Mouse (Mus musculus) kidney, postnatal 25 days (tissue): ENCODE data around the gene Aff2.

ENCODE experiments used
- DNase-seq, 2 experiments: peaks; one replicate each; pipeline ENCODE4 v3.0.0; 2021; ENCODE audit warnings: mixed read lengths in 2 of 2

Gene Aff2

GRCm38 (mm10) chrX:69360238-69361054 lies at the start of gene Aff2:
TSS of gene Aff2 (plus strand) at chrX:69360294.
- DNase-seq: peak; percentile 17 to 45

- DNase-seq: no peak
These were observed 22.8 kb upstream of the Aff2 start for GRCm38 (mm10) chrX:69337296-69337695.

GRCm38 (mm10) chrX:69355621-69356020 lies 4.5 kb upstream of the Aff2 start:
- no peak for DNase-seq

- DNase-seq: no peak
These were observed 734 bp upstream of the Aff2 start for GRCm38 (mm10) chrX:69359360-69359759.

GRCm38 (mm10) chrX:69359885-69360237 lies 233 bp upstream of the Aff2 start:
- DNase-seq: no peak

GRCm38 (mm10) chrX:69361055-69361558 lies 1.0 kb downstream of the Aff2 start:
- DNase-seq: no peak

GRCm38 (mm10) chrX:69364198-69364597 lies 4.1 kb downstream of the Aff2 start:
- peak in 1 of 2 experiments; percentile 32 for DNase-seq

GRCm38 (mm10) chrX:69373341-69373740 lies 13.2 kb downstream of the Aff2 start:
- DNase-seq: no peak

- peak in 1 of 2 experiments; percentile 24 for DNase-seq
These were observed 29.6 kb downstream of the Aff2 start for GRCm38 (mm10) chrX:69389738-69390137.

GRCm38 (mm10) chrX:69415043-69415442 lies 54.9 kb downstream of the Aff2 start:
- no peak for DNase-seq

GRCm38 (mm10) chrX:69438422-69438821 lies 78.3 kb downstream of the Aff2 start:
- DNase-seq: no peak

GRCm38 (mm10) chrX:69441937-69442336 lies 81.8 kb downstream of the Aff2 start:
- DNase-seq: no peak

- DNase-seq: no peak
These were observed 100.8 kb downstream of the Aff2 start for GRCm38 (mm10) chrX:69460896-69461295.

GRCm38 (mm10) chrX:69502061-69502460 lies 142.0 kb downstream of the Aff2 start:
- no peak for DNase-seq

- no peak for DNase-seq
These were observed 158.0 kb downstream of the Aff2 start for GRCm38 (mm10) chrX:69518040-69518575.

GRCm38 (mm10) chrX:69540811-69541210 lies 180.7 kb downstream of the Aff2 start:
- no peak for DNase-seq

GRCm38 (mm10) chrX:69579903-69580459 lies 219.9 kb downstream of the Aff2 start:
- DNase-seq: no peak

- no peak for DNase-seq
These were observed 248.7 kb downstream of the Aff2 start for GRCm38 (mm10) chrX:69608793-69609192.

- DNase-seq: no peak
These were observed 302.9 kb downstream of the Aff2 start for GRCm38 (mm10) chrX:69663038-69663437.

- no peak for DNase-seq
These were observed 306.1 kb downstream of the Aff2 start for GRCm38 (mm10) chrX:69666145-69666677.

- DNase-seq: no peak
These were observed 315.6 kb downstream of the Aff2 start for GRCm38 (mm10) chrX:69675691-69676090.

- DNase-seq: no peak
These were observed 338.7 kb downstream of the Aff2 start for GRCm38 (mm10) chrX:69698840-69699239.

GRCm38 (mm10) chrX:69738972-69739371 lies 378.9 kb downstream of the Aff2 start:
- no peak for DNase-seq
